Mouse (Mus musculus): ENCODE measurements around the gene Rbbp8nl.
A peak's percentile ranks its signal among the peaks of the same experiment; 100 is the strongest.
"Not testable (repeated sequence)": the region's sequence is repeated elsewhere in the genome, so short reads cannot be mapped to it uniquely, and the experiment has no call there.

The Rbbp8nl gene

DNA sequence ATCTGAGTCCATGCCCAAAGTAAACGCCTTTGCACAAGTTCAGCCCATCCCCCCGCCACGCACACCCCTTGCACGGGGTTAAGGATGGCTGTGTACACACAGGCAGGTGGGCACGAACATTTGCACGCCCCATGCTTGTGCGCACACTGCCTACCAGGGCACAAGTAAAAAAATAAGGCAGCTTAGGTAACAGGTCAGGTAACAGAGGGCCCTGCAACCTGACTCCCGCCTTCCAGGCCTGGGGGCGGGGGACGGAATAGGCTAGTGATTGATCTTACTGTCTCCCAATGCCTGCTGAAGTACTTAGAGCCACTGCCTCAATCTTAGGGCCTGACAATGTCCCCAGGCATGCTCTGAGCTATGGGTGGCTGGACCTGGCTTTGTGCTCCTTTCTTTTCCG lies 713 bp downstream of the Rbbp8nl start:
- no peak for DNase-seq (ENCODE audit: low read depth)

GRCm38 (mm10) chr2:180279321-180279720 lies 10.4 kb downstream of the Rbbp8nl start:
- DNase-seq (ENCODE audit: low read depth) = no peak

DNA sequence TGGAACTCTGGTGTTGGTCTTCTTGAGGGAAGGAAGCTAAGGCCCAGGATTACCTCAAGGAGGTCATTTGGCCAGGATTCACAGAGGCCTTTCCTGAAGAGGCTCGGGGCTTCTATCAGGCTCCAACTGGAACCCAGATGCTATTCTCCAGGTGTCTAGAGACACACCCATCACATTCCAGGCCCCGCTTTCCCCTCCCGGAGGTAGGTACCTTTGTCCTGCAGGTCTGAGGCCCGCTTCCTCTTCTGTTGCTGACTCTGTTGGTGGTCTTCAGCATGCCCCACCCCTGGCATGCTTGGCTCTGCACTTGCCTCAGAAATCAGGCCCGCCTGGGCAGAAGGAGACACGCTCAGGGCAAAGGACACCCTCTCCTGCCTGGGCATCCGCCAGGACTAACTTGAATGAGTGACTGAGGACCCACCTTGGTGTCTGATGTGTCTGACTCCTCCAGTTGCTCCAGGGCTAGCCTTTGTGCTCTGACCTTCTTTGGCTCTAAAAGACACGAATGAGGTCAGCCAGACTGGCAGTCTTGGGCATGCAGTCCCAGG lies 11.8 kb downstream of the Rbbp8nl start:
- no peak for DNase-seq (ENCODE audit: low read depth)

GRCm38 (mm10) chr2:180276851-180277259 lies 12.8 kb downstream of the Rbbp8nl start:
- no peak for DNase-seq (ENCODE audit: low read depth)

DNA sequence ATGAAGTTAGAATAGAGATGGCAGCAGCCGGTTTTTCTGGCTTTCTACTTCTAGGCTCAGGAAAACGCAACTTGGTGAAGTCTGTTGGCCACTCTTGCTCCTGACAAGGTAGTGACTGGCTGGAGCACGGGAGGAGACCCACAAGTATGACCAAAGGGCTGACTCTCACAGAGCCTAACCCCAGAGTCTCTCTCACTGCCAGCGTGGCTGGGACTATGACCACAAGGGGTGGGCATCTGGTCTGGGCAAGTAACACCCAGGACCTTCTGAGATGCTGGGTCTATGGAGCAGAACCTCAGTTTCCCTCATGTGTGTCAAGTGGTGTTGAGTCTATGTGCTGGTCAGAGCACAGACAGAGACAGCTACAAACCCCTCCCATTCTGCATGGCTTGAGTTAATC lies 13.3 kb downstream of the Rbbp8nl start:
- no peak for DNase-seq (ENCODE audit: low read depth)

DNA sequence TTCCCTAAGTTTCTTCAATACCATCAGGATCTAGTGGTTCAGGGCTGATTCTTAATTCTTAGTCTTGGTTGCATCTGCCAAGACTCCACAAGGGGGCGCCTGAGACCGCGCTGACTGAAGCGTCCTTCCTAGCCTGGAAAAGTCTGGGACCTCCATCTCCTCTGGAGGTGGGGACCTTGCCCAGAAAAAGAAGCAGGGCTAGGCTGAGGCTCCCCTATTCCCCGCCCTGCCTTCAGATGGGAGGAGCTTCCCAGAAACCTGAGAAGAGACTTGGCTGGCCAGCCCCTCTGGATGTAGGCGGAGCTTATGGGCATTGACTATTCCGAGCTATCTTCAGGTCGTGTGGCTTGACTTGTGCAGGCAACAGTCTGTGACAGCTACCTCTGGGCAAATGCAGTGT lies 13.8 kb downstream of the Rbbp8nl start:
- DNase-seq (ENCODE audit: low read depth) = peak; percentile 86

GRCm38 (mm10) chr2:180274523-180274922 lies 15.2 kb downstream of the Rbbp8nl start:
- DNase-seq (ENCODE audit: low read depth) = no peak

DNA sequence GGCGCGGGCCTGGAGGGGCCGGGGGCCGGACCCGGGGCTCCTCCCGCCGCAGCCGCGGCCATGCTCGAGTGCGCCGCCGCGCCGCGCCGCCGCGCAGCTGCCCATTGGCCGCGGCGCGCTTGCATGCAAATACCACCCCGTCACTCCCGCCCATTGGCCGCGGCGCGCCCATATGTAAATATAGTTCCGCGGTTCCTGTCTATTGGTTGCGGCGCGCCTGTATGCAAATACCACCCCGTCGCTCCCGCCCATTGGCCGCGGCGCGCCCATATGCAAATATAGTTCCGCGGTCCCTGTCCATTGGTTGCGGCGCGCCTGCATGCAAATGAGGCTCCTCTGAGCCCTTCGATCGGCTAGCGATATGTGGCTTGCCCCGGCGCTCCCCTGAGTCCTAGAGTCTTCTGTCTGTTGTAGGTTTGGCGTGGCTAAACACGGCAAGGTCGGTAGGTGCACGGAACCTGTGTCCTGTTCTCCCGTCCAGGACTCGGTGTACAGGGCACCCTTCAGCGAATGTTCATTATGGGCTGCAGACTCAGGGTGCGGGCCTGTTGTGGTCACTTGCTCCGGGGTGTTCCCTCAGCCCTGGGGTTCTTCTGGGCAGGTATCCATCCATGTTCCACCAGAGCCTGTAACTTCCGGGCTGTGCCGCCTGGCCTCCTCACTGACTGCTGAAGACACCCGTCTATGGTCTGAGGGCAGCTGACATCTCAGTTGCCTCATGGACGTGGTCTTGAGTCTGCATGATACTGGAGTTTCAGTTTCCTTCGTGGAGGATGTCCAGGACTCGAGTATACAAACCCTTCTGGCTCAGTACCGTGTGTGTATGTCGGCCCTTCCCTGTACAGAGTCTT lies 16.1 kb downstream of the Rbbp8nl start, which contains the start of gene Cables2:
Gene Cables2 (minus strand): TSS at position 103 of the 851 bp plus-strand sequence.
- peak; percentile 97 for DNase-seq (ENCODE audit: low read depth)

- DNase-seq (ENCODE audit: low read depth) = no peak
Measured at GRCm38 (mm10) chr2:180272884-180273321, 16.8 kb downstream of the Rbbp8nl start.

DNA sequence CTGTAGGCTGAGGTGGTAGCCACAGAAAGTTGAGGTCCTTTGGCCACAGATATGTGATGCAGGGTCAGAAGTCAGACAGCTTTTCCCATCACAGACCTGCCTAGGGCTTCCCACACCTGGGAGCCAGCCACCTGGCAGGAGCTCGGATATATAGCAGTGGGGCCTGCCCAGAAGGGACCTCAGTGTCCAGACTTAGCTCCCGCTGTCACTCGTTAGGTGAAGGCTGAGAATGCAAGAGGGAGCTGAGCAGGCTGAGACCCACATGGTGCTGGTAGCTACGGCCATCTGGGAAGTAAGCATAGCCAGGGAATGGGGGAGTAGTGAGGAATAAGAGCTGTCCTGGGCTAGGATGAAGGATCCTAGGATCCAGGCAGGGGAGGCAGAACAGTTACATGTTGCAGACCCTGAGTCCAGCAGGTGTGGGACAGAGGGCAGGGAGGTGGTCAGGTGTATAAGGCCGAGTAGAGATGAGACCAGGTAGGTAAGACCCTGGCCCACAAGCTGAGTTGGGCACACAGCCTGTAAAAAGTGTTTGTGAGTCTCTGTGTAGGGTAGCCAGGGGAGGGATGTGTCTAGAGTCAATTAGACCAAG lies 17.8 kb downstream of the Rbbp8nl start:
- no peak for DNase-seq (ENCODE audit: low read depth)

DNA sequence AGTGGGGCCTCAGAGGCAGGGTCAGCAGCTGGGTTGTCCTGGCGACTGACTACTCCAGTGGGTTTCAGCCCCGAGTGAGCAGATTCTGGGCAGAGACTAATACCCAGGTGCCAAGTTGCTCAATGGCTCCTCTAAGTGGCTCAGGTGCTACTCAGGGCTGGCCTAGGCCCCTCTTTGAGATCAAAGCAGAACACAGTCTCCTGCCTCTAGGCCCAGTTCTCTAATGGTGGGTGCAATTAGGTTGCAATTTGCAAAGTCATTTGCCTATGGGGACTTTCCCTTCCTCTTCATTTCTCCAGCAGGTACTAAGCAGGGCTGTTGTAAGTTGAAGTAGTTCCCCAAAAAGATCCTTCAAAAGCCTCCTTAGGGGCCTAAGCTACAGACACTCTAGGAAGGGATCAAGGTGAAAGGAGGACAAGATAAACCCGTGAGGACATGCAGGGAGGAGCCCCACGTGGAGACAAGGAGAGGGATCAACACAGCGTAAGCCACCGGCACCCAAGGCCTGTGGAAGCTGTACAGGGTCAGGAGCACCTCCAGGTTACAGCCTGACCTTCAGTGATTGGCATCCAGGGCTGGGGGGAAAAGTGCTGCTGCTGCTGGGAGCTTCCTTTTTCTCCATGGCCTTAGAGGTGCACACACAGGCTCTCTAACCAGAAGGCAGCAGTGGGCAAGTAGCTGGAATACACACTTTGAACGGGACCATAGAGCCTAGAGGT lies 19.0 kb downstream of the Rbbp8nl start:
- DNase-seq (ENCODE audit: low read depth) = no peak

DNA sequence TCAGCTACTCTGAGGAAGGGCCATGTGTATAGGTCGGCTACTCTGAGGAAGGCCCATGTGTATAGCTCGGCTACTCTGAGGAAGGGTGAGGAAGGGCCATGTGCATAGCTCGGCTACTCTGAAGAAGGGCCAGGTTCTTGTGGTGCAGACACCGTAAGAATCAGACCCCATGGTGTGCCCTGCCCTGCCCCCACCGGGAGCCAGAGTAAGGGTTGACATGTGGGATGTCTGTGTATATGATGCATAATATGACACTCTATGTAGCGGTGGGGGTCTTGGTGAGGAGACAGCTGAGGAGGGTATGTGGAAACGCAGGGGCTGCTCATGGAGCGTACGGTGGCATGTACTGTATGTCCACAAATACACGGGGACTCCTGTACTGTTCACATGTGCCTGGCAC lies 20.4 kb downstream of the Rbbp8nl start:
- no peak for DNase-seq (ENCODE audit: low read depth)

DNA sequence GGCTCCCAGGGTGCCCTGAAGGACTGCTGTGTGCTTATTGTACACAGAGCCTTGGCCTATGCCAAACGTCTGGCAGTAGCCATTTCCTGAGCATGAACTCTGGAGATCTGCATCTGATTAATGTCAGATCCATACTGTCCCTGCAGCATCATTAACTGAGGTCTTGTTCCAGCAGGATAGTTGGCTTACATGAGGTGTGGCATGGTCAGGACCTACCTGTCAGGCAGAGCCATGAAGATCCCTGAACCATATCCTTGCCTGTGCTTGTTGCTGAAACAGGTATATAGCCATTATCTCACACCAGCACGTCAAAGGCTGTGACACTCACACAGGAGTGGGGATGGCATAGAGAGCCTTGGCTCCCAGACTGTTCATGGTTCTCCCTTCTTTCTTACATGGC lies 21.7 kb downstream of the Rbbp8nl start:
- DNase-seq (ENCODE audit: low read depth) = no peak

DNA sequence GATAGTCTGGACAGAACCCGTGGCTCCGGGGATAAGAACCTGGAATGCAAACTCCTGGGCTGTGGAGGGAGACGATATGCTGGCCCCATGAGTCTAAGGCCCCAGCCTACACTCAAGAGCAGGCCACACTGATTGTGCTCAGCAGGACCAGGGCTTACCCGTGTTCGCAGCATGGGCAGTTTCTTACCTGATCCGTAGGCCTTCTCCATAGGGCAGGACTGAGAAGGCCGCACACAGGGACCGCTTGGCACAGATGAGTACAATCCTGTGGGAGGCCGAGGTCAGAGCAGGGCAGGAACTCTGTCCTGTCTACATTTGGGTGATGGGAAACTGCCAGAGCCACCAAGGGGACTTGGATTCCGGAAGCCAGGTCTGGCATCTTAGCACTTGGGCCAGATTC lies 26.8 kb downstream of the Rbbp8nl start:
- DNase-seq (ENCODE audit: low read depth) = no peak

- DNase-seq (ENCODE audit: low read depth) = no peak
Measured at GRCm38 (mm10) chr2:180262441-180262840, 27.2 kb downstream of the Rbbp8nl start.

GRCm38 (mm10) chr2:180261901-180262300 lies 27.8 kb downstream of the Rbbp8nl start:
- no peak for DNase-seq (ENCODE audit: low read depth)

DNA sequence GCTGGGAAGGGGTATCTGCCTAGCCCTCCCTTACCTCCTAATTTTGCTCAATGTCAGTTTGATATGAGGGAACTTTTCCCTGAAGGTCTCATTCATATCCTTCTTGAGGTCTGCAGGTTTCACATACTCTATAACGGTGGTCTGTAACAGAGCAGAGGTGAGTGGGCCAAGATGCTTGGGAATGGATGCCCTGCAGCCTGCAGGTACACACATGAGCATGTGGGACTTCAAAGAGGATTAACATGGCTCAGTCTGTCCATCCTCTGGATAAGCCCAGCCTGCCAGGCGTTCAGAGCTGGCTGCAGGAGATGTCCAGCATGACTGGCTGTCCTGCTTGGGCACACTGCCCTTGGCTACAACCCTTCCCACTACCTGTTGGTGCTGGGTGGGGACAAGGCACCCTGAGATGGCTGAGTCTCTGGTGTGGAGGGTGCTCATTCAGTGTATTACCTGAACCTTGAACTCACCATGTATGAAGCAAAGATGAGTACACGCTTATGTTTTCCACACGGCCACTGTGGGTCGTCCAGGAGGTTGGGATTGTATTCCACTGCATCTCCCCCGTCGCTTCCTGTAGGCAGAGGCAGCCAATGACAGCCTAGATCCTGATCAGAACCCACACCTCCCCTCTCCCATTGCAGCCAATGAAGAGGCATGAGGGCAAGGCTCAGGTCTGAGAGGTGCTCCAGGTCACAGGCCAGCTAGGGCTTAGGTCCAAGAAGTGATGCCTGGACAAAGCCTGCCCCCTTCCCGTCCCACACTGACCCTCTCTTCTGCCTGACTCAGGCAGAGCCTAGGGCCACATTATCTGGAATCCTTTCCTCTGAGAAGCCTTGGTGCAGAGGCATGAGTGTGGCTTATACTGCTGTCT lies 28.8 kb downstream of the Rbbp8nl start:
- DNase-seq (ENCODE audit: low read depth) = no peak

DNA sequence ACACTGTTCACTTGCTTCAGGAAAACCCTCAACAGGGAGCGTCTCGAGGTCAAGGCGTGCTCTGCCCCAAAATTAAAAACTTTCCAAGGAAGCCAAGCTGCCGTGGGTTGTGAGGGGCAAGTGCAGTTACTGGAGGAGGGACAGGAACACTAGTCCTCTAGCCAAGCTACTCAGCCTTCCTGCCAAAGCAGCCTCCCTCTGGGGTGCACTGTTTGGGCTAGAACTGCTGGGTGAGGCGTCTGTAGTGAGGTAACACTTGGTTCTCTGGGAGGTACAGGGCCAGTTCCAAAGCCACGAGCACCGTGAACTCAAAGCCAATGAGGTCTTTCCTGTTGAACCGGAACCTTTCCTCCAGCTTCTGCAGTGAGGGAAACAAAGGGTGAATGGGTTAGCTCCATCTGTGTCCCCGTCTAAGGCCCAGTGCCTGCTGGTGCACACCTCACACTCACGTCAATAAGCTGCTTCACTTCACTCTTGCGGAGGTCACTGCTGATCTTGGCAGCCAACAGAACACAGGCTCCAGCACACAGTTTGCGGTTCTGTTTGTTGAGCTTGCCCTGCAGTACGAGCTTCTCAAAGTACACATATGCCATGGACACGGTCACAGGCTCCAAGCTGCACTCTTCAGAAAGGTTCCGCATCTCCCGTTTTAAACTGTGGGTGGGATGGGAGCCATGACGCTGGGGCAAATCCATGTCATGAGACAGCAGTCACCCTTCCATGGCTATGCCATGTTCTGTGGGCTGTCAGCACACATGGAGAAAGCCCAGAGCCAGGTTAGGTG lies 29.7 kb downstream of the Rbbp8nl start:
- not testable (repeated sequence) for DNase-seq (ENCODE audit: low read depth)

- not testable (repeated sequence) for DNase-seq (ENCODE audit: low read depth)
Measured at GRCm38 (mm10) chr2:180258951-180259484, 30.7 kb downstream of the Rbbp8nl start.

Data from NIH3T3 (cell line).